Mouse (Mus musculus) sigmoid colon, adult 10 weeks (tissue): ENCODE results near the gene Sh3bp5l. TPM values are rescaled to one million over a fixed set of nuclear protein-coding genes. Genes with fewer than 3 reads are reported as not detected.

ENCODE experiments used
- polyA plus RNA-seq: library from polyadenylated mRNA; stranded (reverse); fragments of 350-450 nt; fragmentation: Illumina TruSeq; extraction: RNeasy Lipid Tissue Mini Kit (QIAGEN cat#74804); gene quantifications from one replicate; pipeline ENCODE4 v1.2.3, GENCODE M21; 2014; ENCODE audit warnings: low read depth, low replicate concordance

Sh3bp5l gene
- 1.0 TPM for polyA plus RNA-seq

GRCm38 (mm10) chr11:58330276-58331148 lies at the start of gene Sh3bp5l, which contains the start of gene Zfp672:
Sh3bp5l (plus strand) TSS chr11:58330724.
Zfp672 (minus strand) TSS chr11:58330339.

DNA sequence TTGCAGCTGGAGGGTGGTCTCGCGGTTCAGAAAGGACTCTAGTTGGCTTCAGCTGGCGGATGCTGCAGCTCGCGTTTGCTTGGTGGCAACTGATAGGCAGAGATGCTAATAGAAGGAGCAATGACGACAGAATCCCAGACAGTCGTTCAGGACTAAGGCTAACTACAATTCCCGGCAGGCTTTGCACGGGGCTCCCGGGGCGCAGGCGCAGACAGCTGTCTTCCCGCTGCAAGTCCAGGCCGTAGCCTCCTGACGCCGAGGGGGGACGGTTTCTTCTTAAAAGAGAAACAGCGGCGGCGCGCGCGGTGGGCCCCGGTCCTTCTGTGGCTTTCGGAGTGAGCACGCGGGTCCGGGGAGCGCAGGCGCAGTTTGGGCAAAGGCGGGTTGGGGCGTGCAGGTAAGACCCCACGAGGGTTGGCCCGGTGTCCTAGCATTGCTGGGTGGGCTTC lies 23.6 kb upstream of the Sh3bp5l start, which contains the start of gene Zfp692:
Gene Zfp692, plus strand, starts transcription at position 210 of the 449 bp plus-strand sequence.

DNA sequence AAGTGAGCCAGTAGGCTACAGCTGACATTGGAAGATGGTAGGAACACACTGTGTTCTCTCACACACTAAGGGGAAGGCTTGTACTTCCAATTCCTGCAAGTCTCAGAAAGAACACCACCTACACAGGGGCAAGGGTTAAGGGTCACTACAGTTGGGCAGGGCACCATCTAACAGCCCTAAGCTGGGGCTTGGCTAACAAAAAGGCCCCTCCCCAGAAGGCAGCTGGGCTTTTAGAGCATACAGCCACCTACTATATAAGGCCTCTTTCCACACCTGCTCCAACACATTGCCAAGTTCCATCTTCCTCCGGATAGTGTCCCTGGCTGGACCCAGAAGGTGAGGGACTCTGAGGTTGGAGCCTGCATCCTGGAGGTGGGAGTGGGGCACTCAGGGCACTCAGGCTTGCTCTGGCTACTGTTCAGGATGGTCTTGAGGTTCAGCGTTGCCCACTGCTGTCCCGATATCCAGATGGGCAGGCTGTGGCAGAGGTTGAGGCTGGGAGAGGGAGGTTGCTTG lies 48.3 kb downstream of the Sh3bp5l start, which contains the start of gene Lypd8:
Gene Lypd8, plus strand, starts transcription at position 281 of the 516 bp plus-strand sequence.

Other genes with a start within 250 kb of the Sh3bp5l start
- gene Gm12248, start 237.6 kb upstream of the Sh3bp5l start, polyA plus RNA-seq, result not detected
- 26.2 TPM for gene Cnot8, start 226.6 kb upstream of the Sh3bp5l start, polyA plus RNA-seq
- gene Gemin5, start 162.2 kb upstream of the Sh3bp5l start, polyA plus RNA-seq, result 3.5 TPM
- 27.6 TPM for gene Mrpl22, start 159.1 kb upstream of the Sh3bp5l start, polyA plus RNA-seq
- gene Igtp, start 131.2 kb upstream of the Sh3bp5l start, polyA plus RNA-seq, result 19.7 TPM
- 35.9 TPM for gene Irgm2, start 131.1 kb upstream of the Sh3bp5l start, polyA plus RNA-seq
- not detected for gene 4930438A08Rik, start 55.9 kb upstream of the Sh3bp5l start, polyA plus RNA-seq
- gene Zfp692, start 23.7 kb upstream of the Sh3bp5l start, polyA plus RNA-seq, result 2.9 TPM
- 75.1 TPM for gene Zfp672, start 385 bp upstream of the Sh3bp5l start, polyA plus RNA-seq
- 5,512 TPM for gene Lypd8, start 48.3 kb downstream of the Sh3bp5l start, polyA plus RNA-seq
- gene 1810065E05Rik, start 90.4 kb downstream of the Sh3bp5l start, polyA plus RNA-seq, result 220 TPM
- not detected for gene Gm12253, start 101.8 kb downstream of the Sh3bp5l start, polyA plus RNA-seq
- not detected for gene Lypd9, start 122.2 kb downstream of the Sh3bp5l start, polyA plus RNA-seq
- not detected for gene Olfr30, start 131.5 kb downstream of the Sh3bp5l start, polyA plus RNA-seq
- 0.13 TPM for gene Olfr332, start 161.8 kb downstream of the Sh3bp5l start, polyA plus RNA-seq
- gene Olfr331, start 171.8 kb downstream of the Sh3bp5l start, polyA plus RNA-seq, result not detected
- gene Olfr330, start 204.1 kb downstream of the Sh3bp5l start, polyA plus RNA-seq, result not detected
- not detected for gene Olfr329-ps, start 215.7 kb downstream of the Sh3bp5l start, polyA plus RNA-seq
- not detected for gene Olfr328, start 224.9 kb downstream of the Sh3bp5l start, polyA plus RNA-seq
- gene Olfr224, start 239.8 kb downstream of the Sh3bp5l start, polyA plus RNA-seq, result not detected
- gene Olfr325, start 247.0 kb downstream of the Sh3bp5l start, polyA plus RNA-seq, result not detected